Mouse (Mus musculus): ENCODE data around the gene Stub1. TPM values are rescaled to one million over a fixed set of nuclear protein-coding genes. Genes with fewer than 3 reads are reported as not detected.

Gene Stub1
- polyA plus RNA-seq, 1 experiment from 2014 or later: 343 TPM

- H3K9me3 ChIP-seq (replicated peaks): no peaks in the 10 kb centered on the region
- no peak overlapping the region; the same call in 1 of the 2 replicates for H3K27ac ChIP-seq (replicated peaks)
- no peaks in the 10 kb centered on the region for H3K27me3 ChIP-seq
- 0 out of 2 replicates have a peak, but pooled peaks cover 3% of the 10 kb centered on the region for H3K36me3 ChIP-seq
- 1% methylated on average over 37 of the region's 37 CpGs for WGBS
- H3K4me1 ChIP-seq: peaks cover 38% of the 10 kb centered on the region
- H3K4me2 ChIP-seq (replicated peaks): peak overlapping the region; percentile 89
- H3K9ac ChIP-seq: peak overlapping the region; percentile 33
- no peak; the same call in 1 of the 2 replicates for ATAC-seq (ENCODE audit: insufficient number of reproducible peaks, low FRiP score, low TSS enrichment, low read depth)
- peak overlapping the region; percentile 66 for H3K4me3 ChIP-seq (replicated peaks)
These were observed 36.9 kb downstream of the Stub1 start for GRCm38 (mm10) chr17:25796211-25796771.

- Histone ChIP-seq H3K27me3 (no peaks in the 10 kb centered on the region), H3K36me3 (0 out of 2 replicates have a peak, but pooled peaks cover 3% of the 10 kb centered on the region), H3K9me3 (replicated peaks) (no peaks in the 10 kb centered on the region), H3K4me2 (replicated peaks) (peak within 1 kb of the TSS; percentile 89), H3K9ac (peak within 1 kb of the TSS; percentile 33), H3K4me1 (peaks cover 44% of the 10 kb centered on the region), H3K4me3 (replicated peaks) (peak within 1 kb of the TSS; percentile 66), H3K27ac (replicated peaks) (no peak within 1 kb of the TSS; the same call in 1 of the 2 replicates)
- no peak for ATAC-seq (ENCODE audit: insufficient number of reproducible peaks, low FRiP score, low TSS enrichment, low read depth)
- 27% methylated on average over 6 of the region's 6 CpGs for WGBS
These were observed 37.6 kb downstream of the Stub1 start, which contains the start of gene AC134908.4 for GRCm38 (mm10) chr17:25795609-25796092. Gene AC134908.4 (minus strand): TSS chr17:25795659.

- Histone ChIP-seq H3K4me3 (replicated peaks) (peak overlapping the region; percentile 66), H3K4me2 (replicated peaks) (peak overlapping the region; percentile 89; the same call in 1 of the 2 replicates), H3K27me3 (no peaks in the 10 kb centered on the region), H3K36me3 (0 out of 2 replicates have a peak, but pooled peaks cover 3% of the 10 kb centered on the region), H3K4me1 (peaks cover 47% of the 10 kb centered on the region), H3K9ac (no peak overlapping the region), H3K27ac (replicated peaks) (no peak overlapping the region), H3K9me3 (replicated peaks) (no peaks in the 10 kb centered on the region)
- WGBS: 75% methylated on average over 17 of the region's 17 CpGs
- ATAC-seq (ENCODE audit: insufficient number of reproducible peaks, low FRiP score, low TSS enrichment, low read depth): no peak
These were observed 38.2 kb downstream of the Stub1 start for GRCm38 (mm10) chr17:25794998-25795397.

- Histone ChIP-seq H3K27me3 (no peaks in the 10 kb centered on the region), H3K9me3 (replicated peaks) (no peaks in the 10 kb centered on the region), H3K4me3 (replicated peaks) (no peak overlapping the region), H3K4me1 (peaks cover 47% of the 10 kb centered on the region), H3K9ac (no peak overlapping the region), H3K4me2 (replicated peaks) (no peak overlapping the region), H3K36me3 (peaks cover 9% of the 10 kb centered on the region; the same call in 1 of the 2 replicates), H3K27ac (replicated peaks) (no peak overlapping the region)
- 54% methylated on average over 13 of the region's 13 CpGs for WGBS
- ATAC-seq (ENCODE audit: insufficient number of reproducible peaks, low FRiP score, low TSS enrichment, low read depth): no peak
These were observed 39.0 kb downstream of the Stub1 start for GRCm38 (mm10) chr17:25794197-25794596.

GRCm38 (mm10) chr17:25792615-25793014, 40.6 kb downstream of the Stub1 start, which contains the start of gene Fam173a:
Gene Fam173a (minus strand): TSS chr17:25792901.
- Histone ChIP-seq H3K4me3 (replicated peaks) (peak within 1 kb of the TSS; percentile 79), H3K4me2 (replicated peaks) (peak within 1 kb of the TSS; percentile 79), H3K27ac (replicated peaks) (peak within 1 kb of the TSS; percentile 96), H3K9me3 (replicated peaks) (no peaks in the 10 kb centered on the region), H3K4me1 (peaks cover 46% of the 10 kb centered on the region), H3K9ac (peak within 1 kb of the TSS; percentile 75), H3K36me3 (peaks cover 18% of the 10 kb centered on the region), H3K27me3 (no peaks in the 10 kb centered on the region)
- 0% methylated on average over 14 of the region's 14 CpGs for WGBS
- ATAC-seq (ENCODE audit: insufficient number of reproducible peaks, low FRiP score, low TSS enrichment, low read depth): peak; percentile 59

- WGBS: under 1% methylated on average over 45 of the region's 45 CpGs
- Histone ChIP-seq H3K4me3 (replicated peaks) (peak overlapping the region; percentile 79), H3K27me3 (no peaks in the 10 kb centered on the region), H3K9ac (peak overlapping the region; percentile 75), H3K27ac (replicated peaks) (peak overlapping the region; percentile 96), H3K9me3 (replicated peaks) (no peaks in the 10 kb centered on the region), H3K4me1 (peaks cover 40% of the 10 kb centered on the region), H3K4me2 (replicated peaks) (peak overlapping the region; percentile 79), H3K36me3 (peaks cover 19% of the 10 kb centered on the region)
- ATAC-seq (ENCODE audit: insufficient number of reproducible peaks, low FRiP score, low TSS enrichment, low read depth): peak; percentile 59
These were observed 41.2 kb downstream of the Stub1 start for GRCm38 (mm10) chr17:25791843-25792527.

GRCm38 (mm10) chr17:25791320-25791842, 41.8 kb downstream of the Stub1 start:
- ATAC-seq (ENCODE audit: insufficient number of reproducible peaks, low FRiP score, low TSS enrichment, low read depth): no peak
- H3K36me3 ChIP-seq: peaks cover 19% of the 10 kb centered on the region
- H3K27ac ChIP-seq (replicated peaks): peak overlapping the region; percentile 96
- WGBS: 18% methylated on average over 19 of the region's 19 CpGs
- peak overlapping the region; percentile 75 for H3K9ac ChIP-seq
- H3K9me3 ChIP-seq (replicated peaks): no peaks in the 10 kb centered on the region
- H3K4me3 ChIP-seq (replicated peaks): peak overlapping the region; percentile 79
- peaks cover 39% of the 10 kb centered on the region for H3K4me1 ChIP-seq
- H3K27me3 ChIP-seq: no peaks in the 10 kb centered on the region
- H3K4me2 ChIP-seq (replicated peaks): peak overlapping the region; percentile 79

- Histone ChIP-seq H3K4me1 (peaks cover 43% of the 10 kb centered on the region), H3K27ac (replicated peaks) (no peak overlapping the region), H3K4me2 (replicated peaks) (no peak overlapping the region), H3K27me3 (no peaks in the 10 kb centered on the region), H3K9ac (no peak overlapping the region), H3K36me3 (peaks cover 36% of the 10 kb centered on the region), H3K9me3 (replicated peaks) (no peaks in the 10 kb centered on the region), H3K4me3 (replicated peaks) (no peak overlapping the region)
- WGBS: 90% methylated on average over 9 of the region's 9 CpGs
- ATAC-seq (ENCODE audit: insufficient number of reproducible peaks, low FRiP score, low TSS enrichment, low read depth): no peak
These were observed 46.3 kb downstream of the Stub1 start for GRCm38 (mm10) chr17:25786781-25787504.

- Histone ChIP-seq H3K27ac (replicated peaks) (peak within 1 kb of the TSS; percentile 90), H3K4me1 (peaks cover 37% of the 10 kb centered on the region), H3K4me3 (replicated peaks) (peak within 1 kb of the TSS; percentile 78), H3K9ac (peak within 1 kb of the TSS; percentile 70), H3K27me3 (no peaks in the 10 kb centered on the region), H3K4me2 (replicated peaks) (peak within 1 kb of the TSS; percentile 69), H3K36me3 (peaks cover 43% of the 10 kb centered on the region), H3K9me3 (replicated peaks) (no peaks in the 10 kb centered on the region)
- no peak for ATAC-seq (ENCODE audit: insufficient number of reproducible peaks, low FRiP score, low TSS enrichment, low read depth)
- 80% methylated on average over 3 of the region's 3 CpGs for WGBS
These were observed 46.9 kb downstream of the Stub1 start, which contains the start of gene Ccdc78 for GRCm38 (mm10) chr17:25786280-25786679. Gene Ccdc78 (plus strand): TSS chr17:25786580.

GRCm38 (mm10) chr17:25785281-25785745, 47.9 kb downstream of the Stub1 start, which contains the start of gene Haghl:
Gene Haghl (minus strand): TSS chr17:25785673.
- WGBS: under 1% methylated on average over 23 of the region's 23 CpGs
- peak; percentile 82 for ATAC-seq (ENCODE audit: insufficient number of reproducible peaks, low FRiP score, low TSS enrichment, low read depth)
- Histone ChIP-seq H3K36me3 (peaks cover 50% of the 10 kb centered on the region), H3K27me3 (no peaks in the 10 kb centered on the region), H3K4me3 (replicated peaks) (peak within 1 kb of the TSS; percentile 78), H3K4me1 (peaks cover 28% of the 10 kb centered on the region), H3K27ac (replicated peaks) (peak within 1 kb of the TSS; percentile 90), H3K9ac (peak within 1 kb of the TSS; percentile 70), H3K4me2 (replicated peaks) (peak within 1 kb of the TSS; percentile 69), H3K9me3 (replicated peaks) (no peaks in the 10 kb centered on the region)
